Mouse (Mus musculus): Measurements from ENCODE around the gene Hist1h2ac. TPM values are rescaled to one million over a fixed set of nuclear protein-coding genes. Genes with fewer than 3 reads are reported as not detected.
"Not testable (repeated sequence)": the region's sequence is repeated elsewhere in the genome, so short reads cannot be mapped to it uniquely, and the experiment has no call there.

Hist1h2ac gene
- 0.63 and 0.84 TPM in 2 replicates for polyA plus RNA-seq (2016; fragmentation: Nextera tagmentation; extraction: Ambion mirVana)

- Histone ChIP-seq H3K27me3 (ENCODE audit: insufficient read depth, poor library complexity, severe bottlenecking) (no peaks in the 10 kb centered on the region), H3K27ac (peak within 1 kb of the TSS; percentile 87), H3K9me3 (no peaks in the 10 kb centered on the region), H3K4me1 (peaks cover 9% of the 10 kb centered on the region), H3K4me3 (peak within 1 kb of the TSS; percentile 55), H3K36me3 (no peaks in the 10 kb centered on the region)
- peak; percentile 96 for DNase-seq (ENCODE audit: low spot score)
- under 1% methylated on average over 25 of the region's 32 CpGs for WGBS
Measured at GRCm38 (mm10) chr13:23683755-23684281, at the start of gene Hist1h2ac, which contains the start of gene Hist1h2bc. Gene Hist1h2ac, minus strand, starts transcription at chr13:23683948. Gene Hist1h2bc, plus strand, starts transcription at chr13:23684199.

- peaks cover 4% of the 10 kb centered on the region for H3K4me1 ChIP-seq
- H3K4me3 ChIP-seq, result no peak overlapping the region
- no peak overlapping the region for H3K27ac ChIP-seq
- WGBS, result 23% methylated on average over 8 of the region's 8 CpGs
- DNase-seq (ENCODE audit: low spot score), result no peak
- no peaks in the 10 kb centered on the region for H3K27me3 ChIP-seq (ENCODE audit: insufficient read depth, poor library complexity, severe bottlenecking)
- H3K9me3 ChIP-seq, result no peaks in the 10 kb centered on the region
- no peaks in the 10 kb centered on the region for H3K36me3 ChIP-seq
Measured at GRCm38 (mm10) chr13:23732156-23732804, 48.5 kb upstream of the Hist1h2ac start.

GRCm38 (mm10) chr13:23730479-23730878 lies 46.7 kb upstream of the Hist1h2ac start:
- Histone ChIP-seq H3K27ac (no peak overlapping the region; the same call in 1 of the 2 replicates), H3K27me3 (ENCODE audit: insufficient read depth, poor library complexity, severe bottlenecking) (no peaks in the 10 kb centered on the region), H3K4me1 (peaks cover 4% of the 10 kb centered on the region), H3K4me3 (no peak overlapping the region), H3K9me3 (no peaks in the 10 kb centered on the region), H3K36me3 (no peaks in the 10 kb centered on the region)
- 20% methylated on average over 8 of the region's 8 CpGs for WGBS
- DNase-seq (ENCODE audit: low spot score), result peak; percentile 82

- H3K36me3 ChIP-seq, result no peaks in the 10 kb centered on the region
- no peak overlapping the region for H3K4me3 ChIP-seq
- peaks cover 8% of the 10 kb centered on the region for H3K4me1 ChIP-seq
- H3K27ac ChIP-seq, result no peak overlapping the region
- WGBS, result 92% methylated on average over 5 of the region's 5 CpGs
- no peaks in the 10 kb centered on the region for H3K9me3 ChIP-seq
- DNase-seq (ENCODE audit: low spot score), result no peak
- H3K27me3 ChIP-seq (ENCODE audit: insufficient read depth, poor library complexity, severe bottlenecking), result no peaks in the 10 kb centered on the region
Measured at GRCm38 (mm10) chr13:23729706-23730105, 46.0 kb upstream of the Hist1h2ac start.

- 91% methylated on average over 9 of the region's 9 CpGs for WGBS
- DNase-seq (ENCODE audit: low spot score), result no peak
Measured at GRCm38 (mm10) chr13:23729192-23729525, 45.4 kb upstream of the Hist1h2ac start.

GRCm38 (mm10) chr13:23728472-23729191 lies 44.9 kb upstream of the Hist1h2ac start:
- Histone ChIP-seq H3K9me3 (no peaks in the 10 kb centered on the region), H3K27ac (no peak overlapping the region), H3K27me3 (ENCODE audit: insufficient read depth, poor library complexity, severe bottlenecking) (no peaks in the 10 kb centered on the region), H3K36me3 (no peaks in the 10 kb centered on the region), H3K4me1 (peaks cover 18% of the 10 kb centered on the region), H3K4me3 (no peak overlapping the region)
- DNase-seq (ENCODE audit: low spot score), result no peak
- WGBS, result 71% methylated on average over 18 of the region's 18 CpGs

More at GRCm38 (mm10) chr13:23729192-23729525, 45.4 kb upstream of the Hist1h2ac start:
- no peaks in the 10 kb centered on the region for H3K9me3 ChIP-seq
- H3K4me1 ChIP-seq, result peaks cover 13% of the 10 kb centered on the region
- no peak overlapping the region for H3K4me3 ChIP-seq
- H3K36me3 ChIP-seq, result no peaks in the 10 kb centered on the region
- no peak overlapping the region for H3K27ac ChIP-seq
- H3K27me3 ChIP-seq (ENCODE audit: insufficient read depth, poor library complexity, severe bottlenecking), result no peaks in the 10 kb centered on the region

- Histone ChIP-seq H3K36me3 (no peaks in the 10 kb centered on the region), H3K4me3 (no peak overlapping the region), H3K27me3 (ENCODE audit: insufficient read depth, poor library complexity, severe bottlenecking) (no peaks in the 10 kb centered on the region), H3K4me1 (peaks cover 15% of the 10 kb centered on the region), H3K9me3 (no peaks in the 10 kb centered on the region), H3K27ac (peak overlapping the region; percentile 73; the same call in 1 of the 2 replicates)
- no peak for DNase-seq (ENCODE audit: low spot score)
- WGBS, result 63% methylated on average over 1 of the region's 1 CpGs
Measured at GRCm38 (mm10) chr13:23725213-23725612, 41.5 kb upstream of the Hist1h2ac start.

- Histone ChIP-seq H3K4me3 (no peak overlapping the region), H3K9me3 (no peaks in the 10 kb centered on the region), H3K4me1 (peaks cover 15% of the 10 kb centered on the region), H3K27me3 (ENCODE audit: insufficient read depth, poor library complexity, severe bottlenecking) (no peaks in the 10 kb centered on the region), H3K27ac (peak overlapping the region; percentile 73; the same call in 1 of the 2 replicates), H3K36me3 (no peaks in the 10 kb centered on the region)
- DNase-seq (ENCODE audit: low spot score), result no peak
- 42% methylated on average over 4 of the region's 4 CpGs for WGBS
Measured at GRCm38 (mm10) chr13:23724239-23724638, 40.5 kb upstream of the Hist1h2ac start.

GRCm38 (mm10) chr13:23717593-23718245 lies 34.0 kb upstream of the Hist1h2ac start:
- H3K27ac ChIP-seq; H3K9me3 ChIP-seq; H3K36me3 ChIP-seq; H3K4me3 ChIP-seq; H3K4me1 ChIP-seq; DNase-seq (ENCODE audit: low spot score); H3K27me3 ChIP-seq (ENCODE audit: insufficient read depth, poor library complexity, severe bottlenecking): not testable (repeated sequence)
- WGBS, result 11% methylated on average over 2 of the region's 2 CpGs

GRCm38 (mm10) chr13:23717176-23717575 lies 33.4 kb upstream of the Hist1h2ac start:
- H3K27ac ChIP-seq, result no peak overlapping the region
- no peak overlapping the region for H3K4me3 ChIP-seq
- no peaks in the 10 kb centered on the region for H3K9me3 ChIP-seq
- no peaks in the 10 kb centered on the region for H3K27me3 ChIP-seq (ENCODE audit: insufficient read depth, poor library complexity, severe bottlenecking)
- 36% methylated on average over 11 of the region's 11 CpGs for WGBS
- no peak for DNase-seq (ENCODE audit: low spot score)
- peaks cover 3% of the 10 kb centered on the region; the same call in 1 of the 2 replicates for H3K4me1 ChIP-seq
- H3K36me3 ChIP-seq, result no peaks in the 10 kb centered on the region

- H3K36me3 ChIP-seq, result no peaks in the 10 kb centered on the region
- no peak overlapping the region for H3K27ac ChIP-seq
- H3K4me3 ChIP-seq, result no peak overlapping the region
- H3K9me3 ChIP-seq, result no peaks in the 10 kb centered on the region
- H3K4me1 ChIP-seq, result peaks cover 3% of the 10 kb centered on the region; the same call in 1 of the 2 replicates
- WGBS, result 61% methylated on average over 5 of the region's 5 CpGs
- DNase-seq (ENCODE audit: low spot score), result no peak
- no peaks in the 10 kb centered on the region for H3K27me3 ChIP-seq (ENCODE audit: insufficient read depth, poor library complexity, severe bottlenecking)
Measured at GRCm38 (mm10) chr13:23716261-23717042, 32.7 kb upstream of the Hist1h2ac start.

- no peaks in the 10 kb centered on the region for H3K36me3 ChIP-seq
- H3K4me1 ChIP-seq, result peaks cover 28% of the 10 kb centered on the region
- no peaks in the 10 kb centered on the region for H3K27me3 ChIP-seq (ENCODE audit: insufficient read depth, poor library complexity, severe bottlenecking)
- no peaks in the 10 kb centered on the region for H3K9me3 ChIP-seq
- H3K27ac ChIP-seq, result peak within 1 kb of the TSS; percentile 80
- no peak for DNase-seq (ENCODE audit: low spot score)
- H3K4me3 ChIP-seq, result peak within 1 kb of the TSS; percentile 61
- WGBS, result 1% methylated on average over 17 of the region's 17 CpGs
Measured at GRCm38 (mm10) chr13:23710374-23711089, 26.8 kb upstream of the Hist1h2ac start, which contains the start of gene Hfe. Gene Hfe, minus strand, starts transcription at chr13:23710854.
